Mouse (Mus musculus) adrenal gland, postnatal 36 days (tissue): Measurements from ENCODE around the gene Ndufa5. TPM values are rescaled to one million over a fixed set of nuclear protein-coding genes. Genes with fewer than 3 reads are reported as not detected.
A peak's percentile ranks its signal among the peaks of the same experiment; 100 is the strongest.

Experiments used
- DNase-seq, 2 experiments: peaks; one replicate each; pipeline ENCODE4 v3.0.0; 2021; ENCODE audit warnings: mixed read lengths in 1 of 2
- long read RNA-seq, 2 experiments: library from polyadenylated mRNA; stranded (forward); transcript quantifications; one replicate each; pipeline ENCODE4 v2.0.0; 2021; ENCODE audit warnings: borderline sequencing depth in 2 of 2
- total RNA-seq, 2 experiments: library from RNA; stranded (reverse); gene quantifications; 2 replicates each; pipeline ENCODE4 v1.2.3; 2021

Gene Ndufa5
- 100 to 1,000 TPM; 301 to 329 TPM for total RNA-seq
- long read RNA-seq, experiment 1, transcript Ndufa5-202 (4 exons, 315 nt): minor isoform, 11 of 483 reads
- long read RNA-seq, experiment 1, transcript Ndufa5-201 (5 exons, 875 nt): major isoform, 346 of 483 reads
- long read RNA-seq, experiment 1, partial matches to known transcripts: 118 of 483 reads
- long read RNA-seq, experiment 1, other reads (novel, unspliced or antisense): 5 of 483 reads
- long read RNA-seq, experiment 2, transcript Ndufa5-201 (5 exons, 875 nt): major isoform, 191 of 273 reads
- long read RNA-seq, experiment 2, transcript Ndufa5-202 (4 exons, 315 nt): minor isoform, 8 of 273 reads
- long read RNA-seq, experiment 2, partial matches to known transcripts: 65 of 273 reads
- long read RNA-seq, experiment 2, other reads (novel, unspliced or antisense): 7 of 273 reads

DNA sequence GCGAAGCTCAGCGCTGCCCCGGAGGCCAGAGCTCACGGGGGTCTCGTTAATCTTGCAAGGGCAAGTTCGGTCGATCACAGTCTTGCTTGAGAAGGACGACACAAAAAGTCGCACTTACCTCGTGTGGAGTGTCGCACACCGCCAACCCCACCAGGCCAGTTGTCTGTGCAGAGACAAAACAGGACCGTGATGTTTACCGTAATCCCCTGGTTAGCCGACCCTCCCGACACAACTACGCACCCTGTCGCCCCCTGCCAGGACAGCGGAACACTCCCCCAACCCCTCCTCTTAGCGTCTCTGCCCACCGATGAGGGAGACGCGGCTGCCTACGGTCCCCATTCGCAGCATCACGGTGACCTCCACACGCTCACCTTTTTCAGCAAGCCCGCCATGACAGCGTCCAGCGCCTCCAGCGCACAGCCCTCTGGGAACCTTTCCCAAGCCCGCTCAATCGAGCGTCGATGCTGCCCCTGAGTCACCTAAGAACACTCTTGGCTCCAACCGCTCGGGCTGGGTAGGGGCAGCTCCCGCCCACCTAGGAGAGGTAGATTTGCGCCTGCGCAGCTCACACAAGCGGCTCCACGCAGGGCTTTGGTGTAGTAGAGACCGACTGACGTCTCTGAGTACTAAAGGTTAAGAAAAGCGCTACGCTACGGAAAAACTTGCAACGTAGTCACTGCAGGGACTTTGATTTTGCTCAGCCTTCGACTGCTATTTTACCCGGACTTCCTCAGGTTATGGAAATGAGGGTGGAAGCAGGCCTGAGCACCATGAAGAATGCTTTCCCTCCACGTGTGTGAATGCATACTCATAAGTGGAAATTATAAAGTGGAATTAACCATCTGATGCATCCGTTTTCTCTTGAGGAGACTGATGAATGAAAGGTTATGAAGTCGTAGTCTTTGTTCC lies at the start of gene Ndufa5:
Ndufa5 (minus strand) TSS at position 859 of the 909 bp plus-strand sequence.
- peak; percentile 95 to 96 for DNase-seq

DNA sequence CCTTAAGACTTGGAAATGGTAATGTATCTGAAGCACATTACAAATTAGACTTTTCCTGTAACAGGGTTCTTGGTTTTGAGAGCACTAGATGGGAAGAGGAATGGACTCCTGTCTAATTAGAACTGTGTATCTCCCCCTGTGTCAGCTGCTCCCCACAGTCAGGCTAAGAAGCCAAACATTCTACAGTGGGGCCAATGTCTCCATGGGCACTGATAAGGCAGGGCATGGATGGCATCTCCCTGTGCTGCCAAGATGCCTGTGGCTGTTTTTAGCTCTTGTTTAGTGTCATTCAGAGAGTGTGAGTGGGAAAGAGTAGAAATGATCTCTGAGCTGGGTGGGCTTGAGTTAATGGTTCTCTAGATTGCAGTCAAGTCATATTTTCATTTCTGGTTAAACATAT lies 45.5 kb upstream of the Ndufa5 start:
- no peak for DNase-seq

DNA sequence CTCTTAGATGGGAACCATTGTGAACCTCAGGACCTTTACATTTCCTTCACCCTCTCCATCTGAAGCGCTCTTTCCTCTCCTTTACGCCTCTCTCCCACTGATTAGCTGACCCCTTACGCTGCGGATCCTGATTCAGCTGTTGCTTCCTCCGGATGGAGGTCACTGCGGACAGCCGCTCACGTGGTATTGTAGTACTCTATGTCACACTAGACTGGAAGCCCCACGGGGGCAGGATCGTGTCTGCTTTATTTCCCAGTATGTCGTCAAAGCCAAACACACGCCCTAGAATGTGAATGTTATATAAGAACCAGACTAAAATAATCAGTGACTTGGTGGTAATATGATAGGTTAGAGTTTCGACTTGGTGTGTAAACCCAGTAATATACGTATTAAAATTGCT lies 44.6 kb upstream of the Ndufa5 start:
- no peak for DNase-seq

DNA sequence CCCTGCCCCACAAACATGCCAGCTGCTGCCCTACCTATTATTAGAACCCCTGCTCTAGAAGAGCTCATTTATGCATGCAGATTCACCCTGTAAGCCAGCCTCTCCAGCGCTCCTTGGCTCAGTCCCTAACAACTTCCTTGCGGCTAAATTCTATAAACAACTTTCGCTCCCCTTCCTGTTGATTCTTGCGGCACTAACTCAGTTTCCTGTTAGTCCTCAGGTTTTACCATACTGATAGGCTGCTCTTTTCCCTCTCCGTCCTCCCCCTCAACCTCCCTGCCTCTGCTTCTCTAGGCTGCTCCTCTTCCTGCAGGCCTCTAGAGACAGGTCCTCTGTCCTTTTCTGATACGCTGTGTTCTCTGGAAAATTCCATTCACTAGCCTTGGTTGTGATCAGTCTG lies 43.3 kb upstream of the Ndufa5 start:
- DNase-seq: no peak

DNA sequence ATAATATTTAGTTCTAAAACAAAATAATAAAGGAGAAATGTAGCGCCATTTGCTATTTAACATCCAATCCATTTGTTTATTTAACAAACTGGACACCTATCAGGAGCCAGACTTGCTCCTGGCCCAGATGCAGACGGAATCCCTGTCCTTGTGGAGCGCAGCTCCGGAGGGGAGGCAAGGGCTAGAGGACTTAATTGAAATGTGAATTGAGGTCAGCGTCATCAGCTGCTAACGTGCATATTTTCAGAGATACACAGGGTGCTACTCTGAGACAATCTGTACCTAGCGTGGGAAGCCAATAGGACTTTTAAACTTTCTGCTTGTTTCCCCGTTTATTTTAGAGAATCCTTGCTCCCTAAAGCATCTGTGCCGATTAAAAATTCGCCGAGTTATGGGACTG lies 42.5 kb upstream of the Ndufa5 start:
- no peak for DNase-seq

DNA sequence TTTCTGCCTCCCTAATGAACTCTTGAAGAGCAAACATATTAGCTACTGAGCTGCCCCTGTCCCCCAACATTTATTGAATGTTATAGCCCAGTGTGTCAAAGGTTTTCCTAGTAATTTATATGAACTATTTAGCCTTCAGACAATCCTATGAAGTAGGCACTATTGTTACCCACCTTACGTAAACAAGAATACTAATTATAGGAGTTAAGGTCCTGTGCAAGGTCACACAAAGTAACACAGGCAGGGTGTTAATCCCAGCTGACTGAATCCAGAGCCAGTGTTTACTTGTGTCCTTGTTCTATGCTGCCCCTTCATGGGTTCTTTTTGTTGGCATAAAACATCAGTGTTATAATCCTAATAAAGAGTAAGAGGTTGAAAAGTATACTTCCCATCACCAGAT lies 41.9 kb upstream of the Ndufa5 start:
- no peak for DNase-seq

DNA sequence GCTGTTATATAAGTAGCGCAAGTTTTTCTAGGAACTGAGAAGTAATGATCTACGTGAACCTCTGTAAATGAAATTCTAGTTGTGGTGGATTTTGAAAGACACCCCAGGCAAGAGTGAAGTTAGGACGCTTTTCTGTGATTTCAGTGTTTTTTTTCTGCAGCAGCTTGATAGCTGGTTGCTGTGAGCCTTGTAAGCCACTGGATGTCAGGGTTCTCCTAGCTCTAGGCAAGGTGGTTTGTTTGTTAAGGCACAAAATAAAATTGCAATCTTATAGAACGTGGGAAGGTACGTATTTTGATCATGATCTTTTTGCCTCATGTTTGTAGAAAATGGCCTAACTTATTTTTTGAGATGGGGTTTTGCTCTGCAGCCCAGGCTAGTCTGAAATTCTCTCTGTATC lies 41.1 kb upstream of the Ndufa5 start:
- no peak for DNase-seq

DNA sequence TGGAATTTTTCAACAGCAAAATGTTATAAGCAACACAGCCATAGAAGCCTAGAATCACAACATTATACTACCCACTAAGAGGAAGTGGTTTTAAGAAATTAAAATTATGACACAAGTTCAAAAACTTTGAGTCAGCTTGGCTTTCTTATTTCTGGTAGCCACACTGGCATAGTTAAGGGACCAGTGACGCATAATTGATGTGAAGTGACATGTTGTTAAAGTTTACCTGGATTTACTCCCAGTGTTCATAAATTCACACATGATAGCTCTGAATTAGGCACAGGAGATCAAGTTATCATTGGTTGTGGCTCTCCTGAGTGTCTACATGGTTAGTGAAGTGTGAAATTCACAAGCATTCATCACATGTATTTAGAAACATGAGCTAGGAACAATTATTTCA lies 37.1 kb upstream of the Ndufa5 start:
- DNase-seq: no peak

DNA sequence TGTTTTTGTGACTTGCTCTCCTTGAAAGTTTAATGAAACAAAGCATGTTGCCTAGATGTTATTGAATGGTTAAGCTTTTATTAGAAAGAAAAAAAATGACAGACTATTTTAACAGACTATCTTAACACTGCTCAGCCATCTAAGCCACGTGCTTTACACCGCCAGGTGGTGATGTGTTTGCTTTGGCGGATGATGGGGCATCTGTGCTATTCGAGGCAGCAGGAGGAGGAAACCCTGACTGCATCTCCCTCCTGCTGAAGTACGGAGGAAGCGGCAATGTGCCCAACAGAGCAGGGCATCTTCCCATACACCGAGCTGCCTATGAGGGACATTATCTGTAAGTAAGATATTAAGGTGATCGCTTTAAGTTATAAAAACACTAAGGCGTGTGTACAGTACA lies 36.3 kb upstream of the Ndufa5 start:
- no peak for DNase-seq

DNA sequence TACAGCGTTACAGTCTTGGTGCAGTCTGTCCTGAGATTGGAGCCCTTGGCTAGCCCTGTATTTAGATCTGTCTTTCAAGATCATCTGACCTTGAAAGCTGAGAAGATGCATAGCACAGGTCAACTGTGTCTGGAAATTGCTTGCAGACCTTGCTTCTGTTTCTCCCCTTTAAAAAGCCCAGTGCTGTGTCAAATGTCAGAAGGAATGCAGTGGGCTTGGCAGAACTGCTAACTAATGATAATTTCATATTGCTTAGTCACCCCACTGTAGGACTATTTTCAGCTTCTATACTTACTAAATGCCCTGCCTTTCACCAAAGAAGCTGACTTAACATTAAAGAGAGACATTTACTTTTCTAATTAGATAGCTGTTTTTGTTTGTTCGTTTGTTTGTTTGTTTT lies 27.7 kb upstream of the Ndufa5 start:
- no peak for DNase-seq

DNA sequence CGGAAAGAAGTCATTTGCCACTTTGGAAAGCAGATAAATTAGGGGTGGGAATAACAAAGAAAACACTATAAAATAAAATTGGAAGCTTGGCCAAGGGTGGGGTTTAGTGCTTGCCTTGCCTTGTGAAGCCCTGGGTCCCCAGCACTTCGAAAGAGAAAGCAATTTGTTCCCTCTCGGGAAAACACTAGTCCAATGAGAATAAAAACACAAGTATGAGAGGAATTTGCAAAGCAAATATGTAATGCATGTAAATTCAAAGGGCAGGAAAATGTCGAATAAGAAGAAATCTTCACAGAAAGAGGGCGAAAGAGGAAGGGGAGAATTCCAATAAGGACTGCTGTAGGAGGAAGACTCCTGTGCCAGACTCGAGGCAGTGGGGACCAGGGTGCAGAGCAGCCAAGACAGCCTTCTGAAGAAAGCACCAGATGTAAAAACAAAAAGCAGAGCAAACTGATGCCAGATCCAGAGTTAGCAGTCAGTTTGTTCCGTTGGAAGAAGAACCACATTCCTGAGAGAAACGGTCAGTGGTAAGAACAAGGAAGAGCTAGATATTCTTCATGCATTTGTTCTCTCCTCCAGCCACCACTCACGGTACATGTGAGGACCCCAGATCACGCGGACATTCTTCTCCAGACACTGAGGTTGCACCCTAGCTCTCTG lies 26.7 kb upstream of the Ndufa5 start:
- DNase-seq: no peak

DNA sequence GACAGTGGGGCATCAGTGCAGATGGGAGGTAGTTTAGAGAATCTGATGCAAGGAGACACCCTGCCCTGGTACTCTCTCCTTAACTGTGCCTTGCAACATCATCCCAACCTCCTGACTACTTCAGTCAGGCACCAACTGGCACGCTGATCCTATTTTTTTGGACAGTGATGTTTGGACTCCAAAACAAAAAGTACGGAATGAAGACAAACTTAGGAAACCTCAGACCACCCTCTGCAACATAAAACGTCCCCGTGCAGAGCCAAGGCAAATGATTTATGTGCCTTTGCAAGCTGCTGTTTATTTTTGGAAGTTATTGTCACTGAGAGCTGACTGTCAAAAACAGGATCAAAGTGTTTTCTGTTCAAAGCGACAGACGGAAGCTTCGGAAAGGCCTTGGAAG lies 24.2 kb upstream of the Ndufa5 start:
- no peak for DNase-seq

DNA sequence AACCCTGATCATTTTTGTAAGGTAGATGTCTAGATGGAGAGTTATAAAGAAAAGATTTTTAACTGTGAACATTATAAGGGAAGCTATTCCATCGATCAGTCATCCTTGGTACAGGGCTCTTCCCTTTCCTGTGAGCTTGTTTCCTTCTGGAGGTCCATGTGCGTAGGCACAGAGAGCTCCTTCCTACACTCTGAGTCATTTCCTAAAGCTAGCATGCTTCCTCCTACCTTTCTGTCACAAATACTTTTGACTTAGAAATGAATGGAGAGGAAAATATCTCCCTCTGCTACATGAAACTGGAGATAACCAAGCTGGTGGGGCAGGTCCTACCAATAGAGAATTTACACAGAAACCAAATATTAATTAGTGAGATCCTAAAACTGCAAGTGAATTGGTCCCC lies 22.0 kb upstream of the Ndufa5 start:
- DNase-seq: no peak

DNA sequence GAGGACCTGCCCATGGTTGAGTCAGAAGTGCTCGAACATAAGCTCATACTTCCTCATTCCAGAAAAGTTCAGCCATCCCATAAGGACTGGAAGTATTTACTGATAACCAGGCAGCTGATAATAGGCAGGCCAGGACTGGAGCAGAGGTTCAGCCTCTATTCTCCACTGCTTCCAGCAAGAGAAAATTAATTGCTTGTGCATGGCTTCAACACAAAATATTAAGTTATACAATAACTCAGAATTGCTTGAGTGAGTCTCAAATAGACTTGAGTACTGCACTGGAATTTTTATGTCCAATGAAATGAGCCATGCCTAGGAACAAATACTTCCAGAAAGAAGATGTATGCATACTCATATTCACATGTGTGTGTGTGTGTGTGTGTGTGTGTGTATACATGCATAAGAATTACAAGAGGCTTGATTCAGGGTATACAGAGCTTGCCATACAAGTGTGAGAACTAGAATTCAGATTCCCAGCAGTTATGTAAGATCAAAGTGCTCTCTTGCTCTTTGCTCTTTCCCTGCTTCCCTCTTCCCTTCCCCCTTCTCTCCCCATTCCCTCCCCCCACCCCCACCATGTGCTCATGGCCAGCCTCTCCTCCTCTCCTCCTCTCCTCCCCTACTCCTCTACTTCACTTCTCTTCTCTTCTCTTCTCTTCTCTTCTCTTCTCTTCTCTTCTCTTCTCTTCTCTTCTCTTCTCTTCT lies 19.1 kb upstream of the Ndufa5 start:
- DNase-seq: no peak

DNA sequence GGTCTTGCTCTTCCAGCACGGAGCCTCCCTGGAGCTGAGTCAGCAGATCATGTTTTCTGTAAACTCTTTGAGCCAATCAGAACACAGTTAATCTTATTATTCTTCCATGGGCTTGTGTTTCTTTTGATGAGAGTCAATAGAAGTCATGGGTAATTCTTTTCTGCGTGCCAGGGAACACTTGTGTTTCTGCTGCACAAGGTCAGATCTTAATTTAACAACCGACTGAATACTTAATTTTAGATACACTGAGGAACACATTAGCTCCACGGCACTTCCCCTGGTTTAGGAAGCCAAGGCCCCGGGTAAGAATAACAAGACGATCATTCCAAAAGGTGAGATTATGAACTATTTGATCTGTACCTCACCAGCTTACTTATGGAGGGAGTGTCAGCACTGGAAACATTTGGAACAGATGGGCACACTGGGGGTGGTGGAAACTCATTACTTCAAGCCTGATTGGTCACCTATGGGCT lies 15.3 kb upstream of the Ndufa5 start:
- DNase-seq: no peak

DNA sequence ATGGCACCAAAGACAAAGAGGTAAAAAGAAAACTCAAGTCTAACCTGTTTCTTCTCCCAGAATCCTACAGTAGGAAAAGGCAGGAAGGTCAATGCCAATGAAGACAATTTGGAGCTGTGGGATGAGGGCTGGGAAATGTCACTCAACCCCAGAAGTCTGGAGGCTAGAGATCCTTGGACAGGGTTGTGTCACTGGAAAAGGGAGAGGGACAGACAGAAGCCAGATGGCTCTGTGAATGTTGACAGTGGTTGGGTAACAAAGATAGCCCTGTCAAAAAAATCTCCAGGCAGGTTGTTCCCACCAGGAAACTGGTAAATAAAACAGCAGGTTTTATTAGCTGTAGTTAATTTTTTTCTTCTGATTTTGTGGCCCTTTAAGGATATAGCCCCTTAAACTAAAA lies 14.6 kb upstream of the Ndufa5 start:
- no peak for DNase-seq

DNA sequence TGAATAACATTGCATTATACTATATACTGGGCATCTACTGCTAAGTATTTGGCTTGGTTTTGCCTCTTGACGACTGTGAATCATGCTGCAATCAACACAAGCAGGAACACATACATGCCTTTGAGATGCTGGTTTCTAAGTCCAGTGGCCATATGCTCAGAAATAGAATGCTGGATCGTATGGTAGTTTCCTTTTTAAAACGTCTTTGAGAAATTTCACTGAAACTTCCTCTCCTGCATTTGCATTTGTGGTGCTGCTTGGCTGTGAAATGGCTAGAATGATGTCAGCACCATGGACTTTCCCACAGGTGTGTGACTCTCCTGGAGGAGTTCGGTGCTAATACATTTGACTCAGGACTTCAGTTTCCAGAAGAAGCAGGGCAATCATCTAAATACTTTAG lies 12.3 kb upstream of the Ndufa5 start:
- DNase-seq: no peak

DNA sequence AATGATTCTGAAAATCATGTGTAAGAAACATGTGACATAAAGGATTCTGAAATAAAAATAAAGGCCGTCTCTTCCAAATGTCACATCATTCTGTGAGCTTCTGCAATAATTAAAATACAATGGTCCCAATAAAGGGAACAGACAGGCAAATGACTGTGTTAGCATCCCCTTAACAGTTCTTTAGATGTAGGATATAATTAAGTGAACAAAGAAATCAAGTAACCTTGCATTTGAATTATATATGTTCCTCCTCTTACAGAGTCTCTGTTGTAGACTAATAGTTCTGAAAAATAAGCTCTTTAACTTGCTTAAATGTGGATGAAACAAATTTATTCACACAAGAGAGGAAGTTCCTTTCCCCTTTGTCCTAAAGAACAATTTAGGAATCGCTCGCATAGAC lies 10.6 kb upstream of the Ndufa5 start:
- no peak for DNase-seq

DNA sequence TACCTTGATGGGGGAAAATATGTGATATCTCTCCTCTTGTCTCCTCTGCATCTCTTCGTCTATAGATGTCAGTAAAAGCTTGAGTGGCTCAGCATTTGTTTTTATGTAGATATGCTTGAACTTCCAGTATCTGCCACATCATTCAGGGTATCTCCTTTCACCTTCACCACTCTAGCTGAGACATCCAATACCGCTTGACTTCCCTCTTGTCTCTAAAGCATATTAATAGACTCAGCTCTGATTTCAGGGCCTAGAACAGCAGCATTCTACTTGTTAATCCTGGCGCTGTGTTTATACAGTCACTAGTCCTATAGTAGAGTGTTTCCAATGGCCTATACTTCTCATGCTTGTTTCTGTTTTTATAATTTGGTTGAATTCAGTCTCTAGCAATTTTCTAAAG lies 5.0 kb upstream of the Ndufa5 start:
- no peak for DNase-seq

DNA sequence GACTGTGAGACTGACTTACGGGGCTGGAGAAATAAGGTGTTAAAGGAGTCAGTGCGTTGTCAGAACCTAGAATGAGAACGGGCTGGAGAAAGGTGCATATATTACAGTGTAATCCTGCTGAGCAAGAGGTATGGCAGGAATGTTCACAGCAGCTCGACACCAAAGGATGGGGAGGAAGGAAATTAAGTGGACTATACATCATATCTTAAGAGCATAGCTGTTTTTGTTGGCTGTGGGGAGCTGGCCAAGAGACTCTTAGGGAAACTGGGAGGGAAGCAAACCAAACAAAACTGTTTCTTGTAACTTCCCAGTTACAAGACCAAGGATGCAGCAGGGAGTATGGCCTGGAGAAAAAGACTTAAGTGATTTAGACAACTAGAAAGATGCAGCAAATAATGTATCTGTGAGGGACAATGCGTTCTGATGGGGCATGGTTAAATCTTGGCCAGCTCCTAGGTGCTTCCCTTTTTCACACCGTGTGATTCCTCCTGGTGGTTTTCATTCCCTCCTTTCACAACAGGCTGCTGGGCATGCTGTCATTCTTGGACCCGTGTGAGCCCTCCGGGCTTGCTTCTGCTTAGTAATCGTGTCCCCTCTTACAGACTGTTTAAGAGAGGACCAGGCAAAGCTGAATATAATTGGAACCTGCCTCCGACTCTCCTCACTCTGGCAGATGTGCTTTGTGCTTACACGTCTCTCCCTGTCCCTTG lies 3.1 kb upstream of the Ndufa5 start:
- DNase-seq: no peak

DNA sequence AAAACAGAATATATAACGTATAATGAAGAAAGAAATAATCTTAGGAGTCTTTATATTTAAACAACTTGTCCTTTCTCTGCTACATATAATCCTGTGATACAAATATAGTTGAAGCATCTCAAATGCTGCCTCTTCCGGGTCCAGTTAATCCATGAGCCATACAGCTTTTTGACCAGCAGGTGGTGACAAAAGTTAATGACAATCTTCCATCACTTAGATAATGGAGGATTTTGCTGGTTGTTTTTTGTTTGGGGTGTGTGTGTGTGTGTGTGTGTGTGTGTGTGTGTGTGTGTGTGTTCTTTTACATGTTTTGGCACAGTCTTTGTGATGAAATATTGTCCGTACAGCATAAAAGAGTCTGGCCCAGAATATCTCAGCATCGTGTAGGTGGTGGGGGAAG lies 2.4 kb upstream of the Ndufa5 start:
- DNase-seq: peak in 1 of 2 experiments; percentile 61

DNA sequence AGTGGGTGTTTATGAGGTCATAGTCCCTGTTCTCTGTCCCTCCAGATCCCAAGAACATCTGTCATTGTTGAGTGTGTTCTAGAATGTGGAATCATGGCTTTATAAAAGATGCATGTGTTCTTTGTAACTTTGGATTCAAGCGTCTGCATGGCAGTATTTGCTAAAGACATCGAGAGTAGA lies 141 bp upstream of the Ndufa5 start, which contains the start of gene Asb15:
Asb15 (plus strand) TSS at position 81 of the 180 bp plus-strand sequence.
- DNase-seq: no peak
